Mouse (Mus musculus) left cerebral cortex, adult 2 months (tissue): Measurements from ENCODE around the gene Rgma. TPM values are rescaled to one million over a fixed set of nuclear protein-coding genes. Genes with fewer than 3 reads are reported as not detected.
A peak's percentile ranks its signal among the peaks of the same experiment; 100 is the strongest.

ENCODE experiments used
- DNase-seq, 2 experiments: peaks; one replicate each; pipeline ENCODE4 v3.0.0; 2021 to 2022; ENCODE audit warnings: low spot score in 2 of 2, mixed read lengths in 1 of 2; ENCODE audit errors: extremely low spot score in 1 of 2
- H3K27ac ChIP-seq: fragments of 200-600 bp; 2 replicates; pipeline ENCODE4 v1.8.1; 2022
- H3K4me3 ChIP-seq: fragments of 200-600 bp; 2 replicates; pipeline ENCODE4 v1.8.1; 2022
- CTCF ChIP-seq: fragments of 200-600 bp; IDR thresholded peaks from 2 replicates; pipeline ENCODE4 v1.8.1; 2022; ENCODE audit warnings: antibody characterized with exemption, mild to moderate bottlenecking, moderate library complexity
- intact Hi-C: fragments of 180-260 bp; cut with DNase I; formaldehyde crosslinking; loops from one replicate; pipeline ENCODE4 v1.15.1; 2025
- total RNA-seq, 2 experiments: library from RNA; stranded (reverse); gene quantifications; 2 replicates each; pipeline ENCODE4 v1.2.3; 2021

The Rgma gene
- total RNA-seq, 2 experiments from 2014 or later, result 52.3 to 54.6 TPM

GRCm38 (mm10) chr7:73424243-73424642 lies 48.9 kb downstream of the Rgma start:
- DNase-seq, result no peak
- no peak for TF ChIP-seq CTCF
- intact Hi-C loops, result loop anchor here (5.0 kb wide), 1 partner anchor 397 kb away; no protein-coding TSS in a partner anchor
- Histone ChIP-seq H3K4me3 (no peak overlapping the region), H3K27ac (peak overlapping the region; percentile 64)

- DNase-seq, result no peak
- H3K4me3 ChIP-seq, result no peak overlapping the region
- TF ChIP-seq CTCF, result no peak
- H3K27ac ChIP-seq, result peak overlapping the region; percentile 55; the same call in 1 of the 2 replicates
- intact Hi-C loops, result loop anchor here (5.0 kb wide), 1 partner anchor 397 kb away; no protein-coding TSS in a partner anchor
Observed at GRCm38 (mm10) chr7:73424705-73425104, 49.4 kb downstream of the Rgma start.

GRCm38 (mm10) chr7:73425451-73425850 lies 50.1 kb downstream of the Rgma start:
- H3K4me3 ChIP-seq, result no peak overlapping the region
- H3K27ac ChIP-seq, result peak overlapping the region; percentile 55; the same call in 1 of the 2 replicates
- DNase-seq, result no peak
- no peak for TF ChIP-seq CTCF
- intact Hi-C loops, result no loop called here

GRCm38 (mm10) chr7:73426235-73426634 lies 50.9 kb downstream of the Rgma start:
- intact Hi-C loops, result no loop called here
- no peak overlapping the region for H3K27ac ChIP-seq
- DNase-seq, result no peak
- no peak for TF ChIP-seq CTCF
- H3K4me3 ChIP-seq, result no peak overlapping the region

GRCm38 (mm10) chr7:73426752-73427386 lies 51.6 kb downstream of the Rgma start:
- DNase-seq, result no peak
- no peak for TF ChIP-seq CTCF
- H3K4me3 ChIP-seq, result no peak overlapping the region
- intact Hi-C loops, result no loop called here
- H3K27ac ChIP-seq, result no peak overlapping the region; the same call in 1 of the 2 replicates

- intact Hi-C loops, result no loop called here
- DNase-seq, result no peak
- no peak overlapping the region; the same call in 1 of the 2 replicates for H3K27ac ChIP-seq
- TF ChIP-seq CTCF, result no peak
- H3K4me3 ChIP-seq, result no peak overlapping the region
Observed at GRCm38 (mm10) chr7:73427794-73428193, 52.5 kb downstream of the Rgma start.

- no peak for DNase-seq
- H3K4me3 ChIP-seq, result no peak overlapping the region
- no peak overlapping the region for H3K27ac ChIP-seq
- intact Hi-C loops, result no loop called here
- no peak for TF ChIP-seq CTCF
Observed at GRCm38 (mm10) chr7:73428525-73428924, 53.2 kb downstream of the Rgma start.

- peak overlapping the region; percentile 33; the same call in 1 of the 2 replicates for H3K27ac ChIP-seq
- H3K4me3 ChIP-seq, result no peak overlapping the region
- intact Hi-C loops, result no loop called here
- TF ChIP-seq CTCF, result no peak; the same call in 1 of the 2 replicates
- DNase-seq, result no peak
Observed at GRCm38 (mm10) chr7:73433637-73434335, 58.5 kb downstream of the Rgma start.

GRCm38 (mm10) chr7:73434336-73434677 lies 59.0 kb downstream of the Rgma start:
- intact Hi-C loops, result no loop called here
- Histone ChIP-seq H3K4me3 (no peak overlapping the region), H3K27ac (no peak overlapping the region)
- no peak for TF ChIP-seq CTCF
- DNase-seq, result no peak

GRCm38 (mm10) chr7:73435685-73436084 lies 60.4 kb downstream of the Rgma start:
- peak; percentile 54 for TF ChIP-seq CTCF
- intact Hi-C loops, result no loop called here
- Histone ChIP-seq H3K27ac (no peak overlapping the region), H3K4me3 (no peak overlapping the region)
- no peak for DNase-seq

GRCm38 (mm10) chr7:73441802-73442201 lies 66.5 kb downstream of the Rgma start:
- no peak for DNase-seq
- no peak overlapping the region for H3K27ac ChIP-seq
- intact Hi-C loops, result loop anchor here (5.0 kb wide), 1 partner anchor 185 kb away; no protein-coding TSS in a partner anchor

GRCm38 (mm10) chr7:73442246-73442645 lies 66.9 kb downstream of the Rgma start:
- no peak for TF ChIP-seq CTCF
- intact Hi-C loops, result loop anchor here (5.0 kb wide), 1 partner anchor 185 kb away; no protein-coding TSS in a partner anchor
- Histone ChIP-seq H3K27ac (no peak overlapping the region), H3K4me3 (no peak overlapping the region)
- DNase-seq, result no peak

More at GRCm38 (mm10) chr7:73441802-73442201, 66.5 kb downstream of the Rgma start:
- no peak overlapping the region for H3K4me3 ChIP-seq
- TF ChIP-seq CTCF, result no peak
